Mouse (Mus musculus) neural tube, embryonic 13.5 days (tissue): ENCODE measurements at regions not wholly inside any gene's neighbourhood (a gene's known extent, or its start where the extent isn't known, plus 50 kb on each side); places are given as distances from the start of the nearest gene placed in this dataset.

ENCODE experiments used
- ATAC-seq: fragments of 200-750 bp; cut with Nextera tagmentation; 2 replicates; pipeline ENCODE4 v1.8.0; 2017; ENCODE audit warnings: low read depth, mild to moderate bottlenecking, moderate TSS enrichment, moderate library complexity
- H3K27ac ChIP-seq: fragments of 300-500 bp; sonication (generic); replicated peaks from 2 replicates; pipeline ENCODE4 v1.5.1; 2015; ENCODE audit warnings: moderate library complexity, mild to moderate bottlenecking, inconsistent platforms
- H3K27me3 ChIP-seq: fragments of 300-500 bp; sonication (generic); 2 replicates; pipeline ENCODE4 v1.6.1; 2015; ENCODE audit warnings: mild to moderate bottlenecking, inconsistent platforms
- H3K36me3 ChIP-seq: fragments of 300-500 bp; sonication (generic); 2 replicates; pipeline ENCODE4 v1.6.1; 2015; ENCODE audit warnings: mild to moderate bottlenecking, inconsistent platforms
- H3K4me1 ChIP-seq: fragments of 300-500 bp; sonication (generic); replicated peaks from 2 replicates; pipeline ENCODE4 v1.6.1; 2015; ENCODE audit warnings: inconsistent platforms
- H3K4me2 ChIP-seq: fragments of 300-500 bp; sonication (generic); 2 replicates; pipeline ENCODE4 v1.6.1; 2015; ENCODE audit warnings: inconsistent platforms, mild to moderate bottlenecking, moderate library complexity
- H3K4me3 ChIP-seq: fragments of 300-500 bp; sonication (generic); 2 replicates; pipeline ENCODE4 v1.5.1; 2015; ENCODE audit warnings: mild to moderate bottlenecking, inconsistent platforms
- H3K9ac ChIP-seq: fragments of 300-500 bp; sonication (generic); 2 replicates; pipeline ENCODE4 v1.6.1; 2015; ENCODE audit warnings: moderate library complexity, mild to moderate bottlenecking, inconsistent platforms
- H3K9me3 ChIP-seq: fragments of 300-500 bp; sonication (generic); 2 replicates; pipeline ENCODE4 v1.6.1; 2016; ENCODE audit warnings: inconsistent platforms
- WGBS: fragments of 180-500 bp; shearing (Covaris S2); methylation state at CpG from one replicate; pipeline ENCODE4 v1.1.7; 2015; 5-methylcytosine and 5-hydroxymethylcytosine counted together

DNA sequence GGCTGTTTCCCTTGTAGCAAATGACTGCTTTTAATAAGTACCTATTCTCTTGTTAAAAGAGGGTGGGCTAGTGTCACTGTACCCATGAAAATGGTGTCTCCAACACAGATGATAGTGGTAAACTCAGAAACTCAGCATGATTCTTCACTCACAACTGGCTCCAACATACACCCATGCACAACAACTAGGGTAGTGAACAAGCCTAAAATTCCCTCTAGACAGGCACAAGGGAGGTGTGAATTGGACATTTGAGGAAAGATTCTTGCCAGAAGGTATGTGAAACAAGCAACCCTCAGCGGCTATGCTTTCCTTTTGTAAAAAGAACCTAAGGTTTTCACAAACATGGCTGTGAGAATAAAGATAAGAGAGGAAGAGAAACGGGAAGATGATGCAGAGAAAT is 579.0 kb upstream of the Fam92a start:
- peak; percentile 43; the same call in 1 of the 2 replicates for ATAC-seq
- Histone ChIP-seq H3K27ac (peak overlapping the region; percentile 65), H3K4me3 (no peak overlapping the region), H3K27me3 (no peaks in the 10 kb centered on the region), H3K4me1 (no peaks in the 10 kb centered on the region), H3K9ac (no peak overlapping the region), H3K4me2 (no peak overlapping the region), H3K36me3 (no peaks in the 10 kb centered on the region), H3K9me3 (no peaks in the 10 kb centered on the region)
- WGBS = 74% methylated on average over 2 of the region's 2 CpGs

GRCm38 (mm10) chr4:12749874-12750273 is 578.1 kb upstream of the Fam92a start:
- Histone ChIP-seq H3K27me3 (no peaks in the 10 kb centered on the region), H3K27ac (no peak overlapping the region), H3K4me1 (no peaks in the 10 kb centered on the region), H3K9me3 (no peaks in the 10 kb centered on the region), H3K36me3 (no peaks in the 10 kb centered on the region), H3K4me2 (no peak overlapping the region), H3K9ac (no peak overlapping the region), H3K4me3 (no peak overlapping the region)
- 81% methylated on average over 1 of the region's 1 CpGs for WGBS
- ATAC-seq = no peak

DNA sequence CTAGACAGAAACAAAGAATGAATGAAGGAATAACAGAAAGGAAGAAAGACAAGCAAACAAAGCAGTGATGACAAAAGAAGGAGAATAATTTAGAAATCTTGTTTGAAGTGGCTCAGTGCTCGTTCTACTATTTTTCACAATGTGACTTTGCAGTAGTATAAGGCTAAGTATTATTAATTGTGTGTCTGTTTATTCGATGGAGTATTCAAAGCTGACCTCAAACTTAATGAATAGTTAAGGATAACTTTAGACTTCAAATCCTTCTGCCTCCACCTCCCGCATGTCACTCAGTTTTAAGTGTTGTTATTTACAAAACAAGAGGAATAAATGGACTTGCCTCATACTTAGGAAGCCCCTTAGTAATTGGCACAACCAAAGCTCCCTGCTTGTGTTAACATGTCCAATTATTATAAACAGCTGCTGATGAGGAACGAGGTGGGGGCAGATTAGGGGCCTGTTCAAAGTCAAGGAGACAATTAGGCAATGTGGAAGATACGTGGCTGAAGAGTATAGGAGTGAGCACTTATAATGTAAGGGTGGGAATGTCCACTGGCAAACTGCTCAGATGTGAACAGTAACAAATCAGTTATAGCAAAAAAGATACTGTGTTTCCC is 572.0 kb upstream of the Fam92a start:
- Histone ChIP-seq H3K27me3 (no peaks in the 10 kb centered on the region), H3K9me3 (no peaks in the 10 kb centered on the region), H3K9ac (no peak overlapping the region), H3K36me3 (no peaks in the 10 kb centered on the region), H3K4me3 (no peak overlapping the region), H3K4me2 (no peak overlapping the region), H3K4me1 (no peaks in the 10 kb centered on the region), H3K27ac (no peak overlapping the region)
- ATAC-seq = no peak
- WGBS = 68% methylated on average over 5 of the region's 5 CpGs

DNA sequence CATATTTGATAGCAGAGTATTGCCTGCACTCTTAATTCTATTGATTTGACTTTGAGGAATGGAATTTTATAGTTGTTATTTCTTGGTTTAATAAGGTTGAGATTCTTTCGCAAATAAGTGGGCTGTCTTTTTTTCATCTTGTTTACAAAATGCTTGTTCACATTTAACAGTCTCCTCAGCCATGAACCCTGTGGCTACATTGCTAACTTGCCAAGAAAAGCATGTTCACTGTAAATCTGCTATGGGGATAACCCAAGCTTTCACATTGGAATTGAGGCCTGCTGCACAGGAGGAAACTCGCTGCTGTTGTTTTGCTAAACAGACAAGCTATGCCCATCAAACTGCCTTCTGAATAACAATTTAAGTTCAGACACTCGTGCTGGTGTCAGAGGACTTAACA is 564.6 kb upstream of the Fam92a start:
- 74% methylated on average over 3 of the region's 3 CpGs for WGBS
- no peak for ATAC-seq
- no peak overlapping the region for H3K27ac ChIP-seq
- H3K4me2 ChIP-seq = no peak overlapping the region
- H3K4me1 ChIP-seq = no peaks in the 10 kb centered on the region
- H3K27me3 ChIP-seq = no peaks in the 10 kb centered on the region
- no peaks in the 10 kb centered on the region for H3K36me3 ChIP-seq
- H3K9me3 ChIP-seq = no peaks in the 10 kb centered on the region
- no peak overlapping the region for H3K4me3 ChIP-seq
- no peak overlapping the region for H3K9ac ChIP-seq

DNA sequence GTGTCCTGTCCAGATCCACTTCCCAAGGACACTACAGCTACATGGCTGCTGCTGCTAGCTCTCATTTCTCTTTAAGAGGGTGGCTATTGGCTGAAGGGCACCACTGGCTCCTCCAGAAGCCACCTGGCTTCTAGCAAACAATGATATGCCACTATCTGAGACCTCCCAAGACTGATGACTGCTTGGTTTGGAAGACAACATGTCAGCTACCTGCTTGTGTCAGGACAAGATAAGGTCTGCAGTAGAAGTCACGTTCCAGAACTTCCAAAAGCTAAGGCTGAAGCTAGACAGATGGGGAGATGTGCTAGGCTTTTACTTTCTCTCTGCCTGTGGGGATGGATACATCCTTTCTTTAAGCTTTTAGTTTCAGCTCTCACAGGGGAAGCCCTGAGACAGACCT is 528.4 kb upstream of the Fam92a start:
- WGBS = 96% methylated on average over 1 of the region's 1 CpGs
- no peak overlapping the region for H3K9ac ChIP-seq
- H3K4me2 ChIP-seq = no peak overlapping the region
- no peaks in the 10 kb centered on the region for H3K4me1 ChIP-seq
- ATAC-seq = no peak
- no peaks in the 10 kb centered on the region for H3K27me3 ChIP-seq
- H3K36me3 ChIP-seq = no peaks in the 10 kb centered on the region
- H3K9me3 ChIP-seq = no peaks in the 10 kb centered on the region
- H3K4me3 ChIP-seq = no peak overlapping the region
- H3K27ac ChIP-seq = no peak overlapping the region

DNA sequence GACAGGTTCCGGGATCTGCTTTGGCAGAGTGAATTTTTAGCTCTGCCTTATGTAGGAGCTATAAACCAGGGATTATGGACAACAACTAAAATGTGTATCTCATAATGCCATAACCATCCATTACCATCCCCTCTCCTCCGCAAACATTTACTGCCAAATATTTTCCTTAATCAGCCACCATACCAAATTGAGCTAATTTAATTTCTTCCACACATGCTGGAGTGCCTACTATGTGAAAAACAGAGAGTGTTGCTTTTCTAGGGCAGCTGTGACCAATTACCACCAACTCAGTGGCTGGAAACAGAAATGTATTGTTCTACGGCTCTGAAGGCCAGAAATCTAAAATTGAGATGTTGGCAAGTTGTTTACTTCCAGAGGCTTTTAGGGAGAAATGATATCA is 506.0 kb upstream of the Fam92a start:
- Histone ChIP-seq H3K9ac (no peak overlapping the region), H3K27ac (no peak overlapping the region), H3K4me2 (no peak overlapping the region), H3K27me3 (no peaks in the 10 kb centered on the region), H3K4me3 (no peak overlapping the region), H3K4me1 (no peaks in the 10 kb centered on the region), H3K9me3 (no peaks in the 10 kb centered on the region), H3K36me3 (no peaks in the 10 kb centered on the region)
- no peak for ATAC-seq
- WGBS = 76% methylated on average over 3 of the region's 3 CpGs

- ATAC-seq = no peak
- no peak overlapping the region for H3K4me2 ChIP-seq
- no peaks in the 10 kb centered on the region for H3K4me1 ChIP-seq
- H3K9ac ChIP-seq = no peak overlapping the region
- no peak overlapping the region for H3K27ac ChIP-seq
- 74% methylated on average over 7 of the region's 7 CpGs for WGBS
- H3K27me3 ChIP-seq = no peaks in the 10 kb centered on the region
- H3K4me3 ChIP-seq = no peak overlapping the region
- no peaks in the 10 kb centered on the region for H3K36me3 ChIP-seq
- no peaks in the 10 kb centered on the region for H3K9me3 ChIP-seq
These were observed 499.6 kb upstream of the Fam92a start for GRCm38 (mm10) chr4:12671399-12671798.

- no peak for ATAC-seq
- Histone ChIP-seq H3K4me3 (no peak overlapping the region), H3K9me3 (no peaks in the 10 kb centered on the region), H3K4me1 (peaks cover 5% of the 10 kb centered on the region), H3K9ac (no peak overlapping the region), H3K27ac (peak overlapping the region; percentile 39), H3K4me2 (no peak overlapping the region), H3K36me3 (no peaks in the 10 kb centered on the region), H3K27me3 (no peaks in the 10 kb centered on the region)
- WGBS = 7% methylated on average over 2 of the region's 2 CpGs
These were observed 491.4 kb upstream of the Fam92a start for GRCm38 (mm10) chr4:12663176-12663575.

DNA sequence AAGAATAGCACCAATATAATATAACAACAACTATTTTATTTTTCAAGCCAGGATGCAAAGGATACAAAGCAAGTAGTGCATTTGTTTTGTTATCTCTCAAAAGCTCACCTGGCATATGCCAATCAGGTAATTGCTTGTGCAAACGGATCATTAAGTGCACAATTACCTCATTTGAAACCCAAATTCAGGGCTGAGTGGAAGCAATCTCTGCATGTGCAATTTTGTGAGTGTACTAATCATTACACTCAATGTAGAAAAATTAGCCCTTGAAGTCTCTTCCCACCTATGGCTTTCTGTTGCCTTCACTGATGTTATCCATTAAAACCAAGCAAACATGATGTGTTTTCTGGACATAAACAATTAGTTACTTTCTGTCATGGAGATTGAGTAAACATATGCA is 490.9 kb upstream of the Fam92a start:
- Histone ChIP-seq H3K9me3 (no peaks in the 10 kb centered on the region), H3K4me1 (peaks cover 8% of the 10 kb centered on the region), H3K36me3 (no peaks in the 10 kb centered on the region), H3K4me2 (no peak overlapping the region), H3K4me3 (no peak overlapping the region), H3K27ac (peak overlapping the region; percentile 39; the same call in 1 of the 2 replicates), H3K9ac (no peak overlapping the region), H3K27me3 (no peaks in the 10 kb centered on the region)
- 24% methylated on average over 1 of the region's 1 CpGs for WGBS
- no peak for ATAC-seq

GRCm38 (mm10) chr4:12659084-12659483 is 487.3 kb upstream of the Fam92a start:
- 68% methylated on average over 1 of the region's 1 CpGs for WGBS
- no peak overlapping the region for H3K4me2 ChIP-seq
- no peaks in the 10 kb centered on the region for H3K27me3 ChIP-seq
- no peak for ATAC-seq
- H3K27ac ChIP-seq = no peak overlapping the region
- no peak overlapping the region for H3K9ac ChIP-seq
- no peak overlapping the region for H3K4me3 ChIP-seq
- H3K9me3 ChIP-seq = no peaks in the 10 kb centered on the region
- H3K36me3 ChIP-seq = no peaks in the 10 kb centered on the region
- peaks cover 30% of the 10 kb centered on the region for H3K4me1 ChIP-seq

- H3K4me3 ChIP-seq = no peak overlapping the region
- WGBS = 14% methylated on average over 6 of the region's 6 CpGs
- H3K27me3 ChIP-seq = no peaks in the 10 kb centered on the region
- ATAC-seq = no peak
- H3K4me2 ChIP-seq = no peak overlapping the region
- H3K9ac ChIP-seq = no peak overlapping the region
- H3K36me3 ChIP-seq = no peaks in the 10 kb centered on the region
- no peak overlapping the region; the same call in 1 of the 2 replicates for H3K27ac ChIP-seq
- no peaks in the 10 kb centered on the region for H3K9me3 ChIP-seq
- peaks cover 30% of the 10 kb centered on the region for H3K4me1 ChIP-seq
These were observed 486.8 kb upstream of the Fam92a start for GRCm38 (mm10) chr4:12658594-12658993.

DNA sequence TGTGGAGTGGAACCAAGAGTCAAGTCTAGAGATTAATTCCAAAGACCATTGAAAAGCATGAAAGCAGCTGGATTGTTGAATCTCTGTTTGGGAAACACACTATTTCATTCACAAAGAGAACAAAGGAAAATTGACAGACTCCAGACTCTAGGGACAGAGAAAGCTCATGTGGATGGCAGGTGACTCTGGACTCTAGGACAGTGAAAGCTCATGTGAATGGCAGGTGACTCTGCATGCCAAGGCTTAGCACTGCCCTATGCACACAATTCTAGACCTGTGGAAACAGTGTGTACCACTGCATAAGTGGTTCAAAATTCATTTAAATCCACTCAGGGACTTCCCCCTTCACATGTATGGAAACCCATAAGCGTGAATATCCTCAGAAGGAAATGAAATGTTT is 486.0 kb upstream of the Fam92a start:
- H3K9ac ChIP-seq = no peak overlapping the region
- H3K9me3 ChIP-seq = no peaks in the 10 kb centered on the region
- H3K4me3 ChIP-seq = no peak overlapping the region
- ATAC-seq = no peak
- H3K36me3 ChIP-seq = no peaks in the 10 kb centered on the region
- 91% methylated on average over 1 of the region's 1 CpGs for WGBS
- peaks cover 30% of the 10 kb centered on the region for H3K4me1 ChIP-seq
- H3K27ac ChIP-seq = peak overlapping the region; percentile 61; the same call in 1 of the 2 replicates
- H3K27me3 ChIP-seq = no peaks in the 10 kb centered on the region
- H3K4me2 ChIP-seq = no peak overlapping the region

- no peak for ATAC-seq
These were observed 485.2 kb upstream of the Fam92a start for GRCm38 (mm10) chr4:12656924-12657603.

More at GRCm38 (mm10) chr4:12656924-12657603, 485.2 kb upstream of the Fam92a start:
- Histone ChIP-seq H3K4me2 (no peak overlapping the region), H3K4me3 (no peak overlapping the region), H3K4me1 (peaks cover 30% of the 10 kb centered on the region), H3K9ac (no peak overlapping the region), H3K9me3 (no peaks in the 10 kb centered on the region), H3K36me3 (no peaks in the 10 kb centered on the region), H3K27ac (no peak overlapping the region), H3K27me3 (no peaks in the 10 kb centered on the region)
- WGBS = 86% methylated on average over 6 of the region's 6 CpGs
